Mouse (Mus musculus) brain, embryonic 14.5 days (tissue): ENCODE results near the gene Rab5c.

Experiments
- CTCF ChIP-seq: fragments of 200-500 bp; IDR thresholded peaks from 2 replicates; pipeline ENCODE4 v1.5.1; 2012; ENCODE audit warnings: inconsistent platforms, mild to moderate bottlenecking, moderate library complexity, borderline replicate concordance; ENCODE audit not compliant: insufficient read depth, insufficient read length; ENCODE audit errors: extremely low read depth
- POLR2A ChIP-seq: fragments of 200-500 bp; IDR thresholded peaks from 2 replicates; pipeline ENCODE4 v1.6.1; 2012; ENCODE audit warnings: mild to moderate bottlenecking, inconsistent platforms, borderline replicate concordance; ENCODE audit not compliant: poor library complexity, insufficient read depth, insufficient read length, severe bottlenecking; ENCODE audit errors: extremely low read depth

- TF ChIP-seq POLR2A (no peak), CTCF (no peak)
Observed at GRCm38 (mm10) chr11:100722493-100723028, 15.5 kb downstream of the Rab5c start.
